Mouse (Mus musculus): ENCODE results near the gene Aunip.

Gene Aunip

DNA sequence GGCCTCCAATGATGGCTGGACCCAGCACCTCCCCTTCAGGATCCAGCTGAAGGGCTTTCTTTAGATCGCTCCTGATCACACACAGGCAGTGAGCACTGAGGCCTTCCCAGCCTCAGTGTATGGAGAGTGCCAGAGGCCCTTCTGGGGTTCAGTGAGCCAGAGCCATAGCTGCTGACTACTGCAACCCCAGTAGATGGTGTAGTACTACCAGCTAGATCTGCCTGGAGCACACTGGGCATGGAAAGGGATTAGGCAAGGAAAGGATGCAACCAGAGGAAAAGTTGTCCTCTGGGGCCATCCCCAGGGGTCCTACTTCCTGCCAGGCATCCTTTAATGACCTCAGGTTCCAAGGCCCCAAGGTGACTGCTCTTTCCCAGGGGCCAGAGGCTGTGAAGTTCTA lies 42.8 kb downstream of the Aunip start:
- no peak for DNase-seq (ENCODE audit: low spot score)

DNA sequence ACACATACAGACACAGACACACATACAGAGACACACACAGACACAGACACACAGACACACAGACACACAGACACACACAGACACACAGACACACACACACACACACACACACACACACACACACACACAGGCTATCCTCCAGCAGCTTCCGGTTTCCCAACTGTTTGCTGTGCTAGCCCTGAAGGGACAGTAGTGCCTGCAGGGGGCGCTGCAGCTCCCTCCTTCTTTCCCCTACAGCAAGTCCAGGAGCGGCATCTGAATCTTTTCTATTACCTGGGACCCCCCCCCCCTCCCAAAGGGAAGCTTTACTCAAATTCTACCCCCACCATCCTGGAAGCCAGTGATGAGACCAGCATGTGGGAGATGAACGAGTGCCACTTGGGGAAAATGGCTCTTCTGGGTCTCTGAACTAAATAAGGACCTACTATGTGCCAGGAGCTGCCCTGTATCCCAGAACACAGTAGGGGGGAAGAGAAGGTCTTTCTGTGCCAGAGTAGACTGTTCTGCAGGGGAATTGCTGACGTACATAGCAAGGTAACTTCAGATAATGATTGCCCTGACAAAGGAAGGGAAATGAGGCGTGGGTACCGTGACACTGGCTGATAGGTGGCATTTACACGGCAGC lies 45.3 kb downstream of the Aunip start:
- DNase-seq (ENCODE audit: low spot score) = no peak

DNA sequence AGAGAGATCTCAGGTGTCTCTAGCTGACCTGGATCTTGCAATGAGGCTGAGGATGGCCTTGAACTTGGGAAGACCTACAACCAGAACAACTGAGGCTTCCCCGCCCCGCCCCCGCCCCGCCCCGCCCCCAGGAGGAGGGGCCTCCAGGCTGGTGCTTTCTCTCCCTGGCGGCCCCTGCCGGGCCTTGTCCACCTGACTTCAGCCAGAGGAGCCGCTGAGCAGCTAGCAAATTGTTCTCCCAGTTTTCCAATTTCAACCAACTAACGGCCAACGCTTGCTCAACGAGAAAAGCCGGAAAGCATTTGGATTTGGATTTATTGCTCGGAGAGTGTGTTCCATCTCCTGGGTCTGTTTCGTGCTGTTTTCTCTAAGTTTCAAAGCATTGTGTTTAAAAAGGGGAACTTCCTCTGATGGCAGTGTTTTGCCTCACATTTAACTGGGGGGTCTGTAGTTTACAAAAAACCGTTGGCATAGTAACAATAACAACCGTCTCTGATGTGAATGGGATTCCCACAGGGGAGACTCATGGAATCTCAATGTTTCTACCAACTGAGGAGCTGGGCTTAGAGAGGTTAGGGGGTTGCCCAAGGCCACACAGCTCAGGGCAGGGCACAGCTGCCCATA lies 46.9 kb downstream of the Aunip start:
- DNase-seq (ENCODE audit: low spot score) = no peak

DNA sequence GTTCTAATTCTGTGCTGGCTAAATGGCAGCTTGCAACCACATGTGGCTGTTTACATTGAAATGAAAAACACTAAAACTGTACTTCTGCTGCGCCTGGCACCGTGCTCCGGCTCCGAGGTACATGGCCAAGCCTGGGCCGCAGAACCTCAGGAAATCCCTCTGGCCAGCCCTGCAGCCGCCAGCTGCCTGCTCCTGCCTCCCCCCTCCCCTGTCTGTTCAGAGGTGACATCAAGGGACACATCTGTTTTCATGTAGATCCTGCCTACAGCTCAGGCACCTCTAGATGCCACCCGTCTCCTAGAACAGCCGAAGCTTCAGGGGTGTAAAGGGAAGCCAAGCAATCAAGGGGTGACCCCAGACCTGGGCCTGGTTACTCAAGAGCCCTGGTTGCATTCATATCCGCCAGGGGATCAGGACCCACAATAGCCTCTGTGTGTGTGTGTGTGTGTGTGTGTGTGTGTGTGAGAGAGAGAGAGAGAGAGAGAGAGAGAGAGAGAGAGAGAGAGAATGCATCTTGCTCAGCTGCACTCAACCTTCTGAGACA lies 47.8 kb downstream of the Aunip start:
- DNase-seq (ENCODE audit: low spot score) = no peak

DNA sequence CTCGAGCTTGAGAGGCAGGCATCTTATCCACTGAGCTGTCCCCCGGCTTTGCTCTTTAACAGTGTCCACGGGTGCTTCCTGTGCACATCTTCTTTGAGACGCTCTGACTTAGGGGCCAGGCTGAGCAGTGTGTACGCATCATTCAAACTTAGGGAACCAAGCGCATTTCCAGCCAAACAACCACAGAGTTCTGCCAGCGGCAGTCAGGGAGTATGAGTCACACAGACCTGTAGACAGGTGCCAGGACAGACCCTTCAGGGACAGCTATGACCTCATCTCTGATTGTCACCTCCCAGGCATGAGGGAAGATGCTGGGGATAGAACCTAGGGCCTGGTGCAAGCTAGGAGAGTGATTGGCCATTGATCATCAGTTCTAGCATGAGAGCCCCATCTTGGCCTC lies 48.4 kb downstream of the Aunip start:
- DNase-seq (ENCODE audit: low spot score) = peak; percentile 52

DNA sequence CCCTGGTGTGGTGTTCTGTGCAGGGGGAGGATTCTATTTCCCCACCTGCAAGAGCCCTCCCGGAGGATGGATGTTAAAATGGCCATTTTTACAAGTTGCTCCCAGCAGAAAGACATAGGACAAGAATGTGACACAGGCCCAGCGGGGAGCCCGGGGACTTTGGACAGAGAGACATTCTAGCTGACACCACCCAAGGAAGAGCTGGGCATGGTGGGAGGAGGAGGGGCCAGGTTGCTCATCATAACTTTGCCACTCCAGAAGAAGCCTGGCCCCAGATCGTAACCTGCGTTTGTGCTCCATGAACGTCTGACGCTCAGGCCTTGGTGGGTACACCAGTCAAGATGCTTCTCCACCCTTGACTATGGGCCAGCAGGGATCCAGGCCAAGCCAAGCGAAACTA lies 49.9 kb downstream of the Aunip start:
- no peak for DNase-seq (ENCODE audit: low spot score)

DNA sequence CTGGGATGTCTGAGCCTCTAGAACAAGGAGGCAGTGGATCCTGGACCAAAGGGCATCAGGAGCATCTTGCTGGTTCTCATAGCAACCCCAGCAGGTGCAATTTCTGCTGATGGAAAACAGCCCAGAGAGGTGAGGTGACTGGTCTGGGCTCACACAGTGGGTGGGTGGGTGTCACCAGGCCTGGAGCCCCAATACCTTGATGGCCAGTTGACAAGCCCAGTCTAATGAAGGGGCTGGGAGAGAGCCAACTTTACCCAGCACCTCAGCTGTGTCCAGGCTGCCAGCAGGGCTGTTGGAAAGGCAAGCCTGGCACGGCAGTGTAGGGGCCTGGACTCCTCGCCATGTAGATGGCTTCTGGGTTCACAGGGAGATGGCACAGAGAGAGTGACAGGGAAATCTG lies 51.2 kb downstream of the Aunip start:
- DNase-seq (ENCODE audit: low spot score) = no peak

DNA sequence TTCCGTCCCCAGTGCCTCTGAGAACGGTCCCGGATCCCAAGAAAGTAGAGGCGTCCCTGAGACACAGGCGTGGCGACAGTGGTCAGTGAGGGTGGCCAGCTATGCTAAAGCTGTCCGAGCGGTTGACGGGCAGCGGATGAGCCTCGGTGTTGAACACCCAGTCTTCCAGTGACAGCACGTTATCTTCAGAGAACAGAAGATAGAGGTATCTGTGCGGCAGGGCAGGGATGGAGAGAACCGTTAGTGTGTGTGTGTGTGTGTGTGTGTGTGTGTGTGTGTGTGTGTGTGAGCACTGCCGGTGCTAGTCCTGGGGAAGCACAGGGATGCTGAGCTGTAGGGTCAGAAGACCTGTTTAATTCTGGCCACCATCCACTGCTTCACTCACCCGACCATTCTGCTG lies 52.8 kb downstream of the Aunip start:
- no peak for DNase-seq (ENCODE audit: low spot score)

DNA sequence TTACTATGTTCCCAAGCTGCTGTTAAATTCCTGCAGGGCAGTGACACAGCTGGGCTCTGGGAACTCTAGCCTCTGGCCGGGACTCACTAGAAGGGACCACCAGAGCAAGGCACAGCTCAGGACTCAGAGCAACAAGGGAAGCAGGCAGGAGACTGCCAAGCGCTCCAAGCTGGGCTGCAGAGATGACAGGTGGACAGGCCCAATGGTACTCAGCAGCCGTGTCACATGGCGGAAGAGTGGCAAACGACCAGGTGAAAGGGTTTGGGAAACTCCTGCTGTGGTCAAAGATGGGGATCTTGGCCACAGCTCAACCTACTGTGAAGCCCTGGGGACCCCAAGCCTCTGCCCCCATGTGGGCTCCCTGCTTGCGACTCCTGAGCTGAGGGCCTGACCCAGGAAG lies 53.3 kb downstream of the Aunip start:
- no peak for DNase-seq (ENCODE audit: low spot score)

DNA sequence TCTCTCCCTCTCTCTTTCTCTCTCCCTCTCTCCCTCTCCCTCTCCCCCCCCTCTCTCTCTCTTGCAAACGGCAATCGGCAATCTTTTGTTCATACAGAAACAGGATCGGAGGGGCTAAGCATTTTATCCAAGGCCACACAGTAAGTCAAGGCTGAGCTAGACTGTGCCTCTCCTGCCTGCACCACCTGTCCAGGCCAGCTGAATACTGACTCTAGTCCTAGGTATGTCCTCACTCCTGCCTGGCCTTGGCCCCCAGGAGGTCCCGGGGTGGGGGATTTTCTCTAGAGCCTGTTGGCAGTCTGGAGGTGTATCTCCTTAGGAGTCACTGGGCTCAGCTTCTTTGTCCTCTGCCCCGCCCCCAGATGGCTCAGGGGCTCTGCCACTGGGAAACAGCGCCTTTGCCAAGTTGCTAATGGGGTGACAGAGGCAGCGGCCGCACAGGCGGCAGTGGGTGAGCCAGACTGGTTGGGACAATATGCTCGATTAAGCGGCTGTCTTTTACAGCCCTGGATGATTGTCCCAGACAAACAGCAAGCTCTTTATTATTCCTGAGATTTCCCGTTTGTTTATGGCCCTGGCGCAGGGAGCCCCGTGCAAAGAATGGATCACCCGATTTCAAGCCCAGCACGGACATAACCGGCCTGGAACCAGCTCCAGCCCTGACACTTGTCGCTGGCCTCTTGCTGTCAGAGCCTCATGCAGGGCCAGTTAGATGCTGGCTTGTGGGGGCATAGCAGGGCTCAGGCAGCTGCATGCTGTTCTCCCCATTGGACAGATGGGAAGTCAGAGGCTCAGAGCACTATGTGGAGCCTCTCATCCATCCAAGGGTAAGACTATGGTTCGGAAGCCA lies 56.8 kb downstream of the Aunip start:
- DNase-seq (ENCODE audit: low spot score) = no peak

DNA sequence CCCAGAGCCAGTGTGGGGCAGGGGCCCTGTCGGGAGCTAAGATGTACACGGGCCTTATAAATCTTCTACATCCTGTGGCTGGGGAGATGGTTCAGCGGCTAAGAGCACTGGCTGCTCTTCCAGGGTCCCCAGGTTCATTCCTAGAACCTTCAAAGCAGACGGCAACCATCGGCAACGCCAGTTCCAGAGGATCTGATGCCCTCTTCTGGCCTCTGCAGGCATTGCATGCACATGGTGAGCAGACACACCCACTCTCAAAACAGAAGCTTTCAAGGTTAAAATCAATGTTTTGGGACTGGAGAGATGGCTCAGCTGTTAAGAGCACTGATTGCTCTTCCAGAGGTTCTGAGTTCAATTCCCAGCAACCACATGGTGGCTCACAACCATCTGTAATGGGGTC lies 58.4 kb downstream of the Aunip start:
- no peak for DNase-seq (ENCODE audit: low spot score)

DNA sequence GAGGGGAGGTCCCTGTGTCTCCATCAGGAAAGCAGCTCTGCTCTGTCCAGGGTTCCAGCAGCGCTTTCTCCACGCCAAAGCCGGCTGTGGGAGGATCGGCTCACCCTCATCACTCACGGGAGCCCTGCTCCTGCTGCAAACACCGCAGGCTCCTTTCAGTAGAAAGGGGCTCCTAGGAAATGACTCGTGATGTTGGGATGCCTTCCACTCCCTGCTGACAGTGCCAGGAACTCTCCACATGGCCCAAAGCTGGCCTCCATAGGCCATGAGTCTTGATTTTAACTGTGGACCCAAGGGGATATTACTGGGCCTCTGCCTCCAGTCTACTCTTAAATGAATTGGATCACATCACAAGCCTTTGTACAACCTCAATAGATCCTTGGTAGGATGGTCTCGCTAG lies 59.0 kb downstream of the Aunip start:
- DNase-seq (ENCODE audit: low spot score) = no peak

DNA sequence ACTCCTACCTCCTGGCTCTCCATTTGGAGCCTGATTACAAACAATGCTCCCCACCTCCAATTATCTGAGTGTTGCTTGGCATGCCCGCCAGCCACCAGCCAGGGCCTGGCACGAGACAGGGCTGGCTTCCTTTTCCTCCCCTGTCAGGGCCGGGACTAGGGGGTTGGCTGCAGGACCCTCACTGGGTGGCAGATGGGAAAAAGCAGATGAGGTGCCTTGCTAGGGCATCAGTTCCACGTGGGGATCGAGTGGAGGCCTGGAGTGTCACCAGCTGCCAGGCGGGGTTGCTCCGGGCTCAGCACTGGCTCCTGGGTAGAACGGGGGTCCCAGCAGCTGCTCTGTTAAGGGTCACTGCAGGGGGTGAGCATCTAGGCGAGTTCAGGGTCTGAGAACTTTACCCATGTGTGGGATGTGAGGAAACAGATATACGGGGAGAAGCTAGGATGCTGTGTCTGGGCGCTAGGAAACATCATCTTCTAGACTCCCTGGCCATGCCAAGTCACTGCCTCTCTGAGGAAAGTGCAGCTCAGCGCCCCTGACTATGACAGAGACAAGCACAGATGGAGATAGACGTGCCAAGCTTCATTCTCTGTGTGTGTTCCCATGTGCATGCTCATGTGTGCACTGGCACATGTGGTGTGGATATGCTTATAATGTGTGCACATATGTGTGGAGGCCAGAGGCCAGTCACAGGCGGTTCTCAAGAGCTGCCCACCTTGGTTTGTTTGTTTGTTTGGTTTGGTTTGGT lies 60.1 kb downstream of the Aunip start:
- DNase-seq (ENCODE audit: low spot score) = no peak

DNA sequence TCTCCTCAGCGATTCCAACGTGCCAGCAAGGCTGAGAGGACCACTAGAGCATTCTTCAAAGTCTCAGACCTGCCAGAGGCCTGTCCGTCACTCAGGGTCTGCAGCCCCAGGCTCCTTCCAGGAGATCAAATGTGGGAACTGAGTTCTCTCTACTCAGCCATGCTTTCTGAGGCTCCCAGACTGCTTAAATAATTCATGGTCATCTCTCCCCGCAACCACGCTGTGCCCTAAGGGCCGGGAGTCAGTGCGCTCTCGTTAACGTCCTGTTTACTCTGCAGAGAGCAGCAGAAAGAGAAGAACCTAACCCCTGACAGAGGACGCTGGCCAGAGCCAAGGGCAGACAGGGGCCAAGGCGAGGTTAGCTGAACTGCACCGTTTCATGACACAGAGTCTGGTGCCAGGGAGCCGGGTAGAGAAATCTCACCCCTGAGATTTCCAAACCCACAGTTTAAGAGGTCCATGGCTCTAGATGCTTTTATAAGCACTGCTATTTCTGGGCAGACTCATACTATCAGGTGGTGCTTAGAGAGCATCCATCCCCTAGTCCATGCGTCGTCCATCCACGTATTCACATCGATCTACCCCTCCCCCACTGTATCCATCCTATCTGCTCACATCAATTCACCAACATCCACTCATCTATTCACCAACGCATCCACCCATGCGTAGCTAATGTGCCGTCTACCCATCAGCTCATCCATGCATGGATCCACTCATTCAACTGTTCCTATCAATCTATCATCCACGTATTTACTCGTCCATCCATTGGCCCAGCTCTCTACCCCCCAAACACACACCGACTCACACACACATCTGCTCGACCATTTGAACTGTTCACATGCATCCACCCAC lies 61.9 kb downstream of the Aunip start:
- no peak for DNase-seq (ENCODE audit: low spot score)
